Comparison of ENCODE assay signal across 22 mouse cellular contexts in genomic region chr13:59115551-59115950, GRCm38 (mm10).
DNase-seq lines count a peak whose midpoint lies in the region; ATAC-seq and TF ChIP-seq lines count a peak whose summit lies in the region.
"Had no signal": no experiment of that assay in that cellular context is flagged by ENCODE, and none has a peak within 500 bp of the region (broad histone marks: within the 10 kb centered on the region; RNA-seq: fewer than 3 reads in every experiment).

No protein-coding gene starts in this region.

- H3K4me1 ChIP-seq in liver, postnatal 0 days (ENCODE audit: insufficient read depth) = no peaks in the 10 kb centered on the region
- no peaks in the 10 kb centered on the region for H3K4me1 ChIP-seq in liver, embryonic 11.5 days (replicated peaks; ENCODE audit: control insufficient read depth, insufficient read depth, low read length)
- H3K4me1 ChIP-seq: forebrain, embryonic 10.5 days; forebrain, embryonic 12.5 days had no signal

- H3K4me2 ChIP-seq in liver, postnatal 0 days (ENCODE audit: low read depth, low read length) = no peak overlapping the region
- no peak overlapping the region for H3K4me2 ChIP-seq in liver, embryonic 11.5 days
- H3K4me2 ChIP-seq: embryonic facial prominence, embryonic 13.5 days; embryonic facial prominence, embryonic 15.5 days; forebrain, embryonic 12.5 days had no signal

- TF ChIP-seq EP300 in liver, postnatal 0 days (IDR thresholded peaks at IDR 0.05; ENCODE audit: low read depth) = no peak

- no peaks in the 10 kb centered on the region for H3K36me3 ChIP-seq in liver, postnatal 0 days (replicated peaks; ENCODE audit: insufficient read depth, low read length)
- no peaks in the 10 kb centered on the region for H3K36me3 ChIP-seq in liver, embryonic 11.5 days (ENCODE audit: control insufficient read depth, insufficient read depth, low read length)
- H3K36me3 ChIP-seq: embryonic facial prominence, embryonic 13.5 days; embryonic facial prominence, embryonic 15.5 days; forebrain, embryonic 10.5 days; forebrain, embryonic 12.5 days had no signal

- H3K9me3 ChIP-seq in liver, postnatal 0 days (ENCODE audit: low read length) = peaks cover 9% of the 10 kb centered on the region; the same call in 1 of the 2 replicates
- H3K9me3 ChIP-seq in liver, embryonic 11.5 days (ENCODE audit: control insufficient read depth, low read length) = no peaks in the 10 kb centered on the region; the same call in 1 of the 2 replicates
- H3K9me3 ChIP-seq: embryonic facial prominence, embryonic 15.5 days had no signal

- H3K27ac ChIP-seq in layer of hippocampus, adult 2 months = 0 out of 2 replicates have a peak overlapping the region, but pooled peaks have one; percentile 23
- no peak overlapping the region for H3K27ac ChIP-seq in liver, postnatal 0 days (ENCODE audit: low read depth)
- no peak overlapping the region for H3K27ac ChIP-seq in liver, embryonic 11.5 days (ENCODE audit: low read depth, low read length)
- H3K27ac ChIP-seq: embryonic facial prominence, embryonic 13.5 days; embryonic facial prominence, embryonic 15.5 days; forebrain, embryonic 10.5 days; forebrain, embryonic 12.5 days had no signal

- H3K9ac ChIP-seq in liver, postnatal 0 days (replicated peaks) = no peak overlapping the region
- no peak overlapping the region for H3K9ac ChIP-seq in liver, embryonic 11.5 days (ENCODE audit: low read depth, low read length)
- H3K9ac ChIP-seq: embryonic facial prominence, embryonic 13.5 days; embryonic facial prominence, embryonic 15.5 days; forebrain, embryonic 12.5 days had no signal

- peak; percentile 43; the same call in 1 of the 2 replicates for ATAC-seq in liver, postnatal 0 days
- no peak for ATAC-seq in liver, embryonic 11.5 days (replicated peaks; ENCODE audit: low FRiP score)
- ATAC-seq: forebrain, embryonic 14.5 days had no signal

- DNase-seq in layer of hippocampus, adult 2 months (ENCODE audit: low spot score in 2 of 2) = no peak
- no peak for DNase-seq in layer of hippocampus, adult 9-10 months (ENCODE audit: low spot score)
- DNase-seq in liver, postnatal 0 days = no peak
- no peak for DNase-seq in liver, embryonic 11.5 days (ENCODE audit: low spot score)
- DNase-seq in testis, postnatal 10 days (ENCODE audit: low spot score) = peak; percentile 31
- no peak for DNase-seq in testis, postnatal 14 days (ENCODE audit: low spot score)
- DNase-seq: adrenal gland, adult 2 months; adrenal gland, postnatal 10 days; adrenal gland, postnatal 25 days; cerebellum, adult 11 months; cerebellum, adult 18-20 months; cerebellum, adult 8-10 months; cerebellum, adult 9-11 months; cerebellum, postnatal 14 days; cerebellum, postnatal 36 days; embryo, embryonic 11 days had no signal

- no peak for TF ChIP-seq CTCF in layer of hippocampus, adult 2 months (conservative IDR thresholded peaks at IDR 0.05)
- no peak for TF ChIP-seq CTCF in liver, postnatal 0 days (IDR thresholded peaks at IDR 0.05; ENCODE audit: low read depth)

- H3K27me3 ChIP-seq in liver, postnatal 0 days (ENCODE audit: insufficient read depth, low read length) = no peaks in the 10 kb centered on the region
- no peaks in the 10 kb centered on the region for H3K27me3 ChIP-seq in liver, embryonic 11.5 days (replicated peaks; ENCODE audit: control insufficient read depth, insufficient read depth, low read length)
- H3K27me3 ChIP-seq: embryonic facial prominence, embryonic 13.5 days; embryonic facial prominence, embryonic 15.5 days; forebrain, embryonic 12.5 days had no signal

- no peak overlapping the region for H3K4me3 ChIP-seq in layer of hippocampus, adult 2 months
- no peak overlapping the region for H3K4me3 ChIP-seq in liver, postnatal 0 days (ENCODE audit: low read depth, low read length)
- H3K4me3 ChIP-seq in liver, embryonic 11.5 days (ENCODE audit: low read depth, low read length) = no peak overlapping the region
- H3K4me3 ChIP-seq: embryonic facial prominence, embryonic 13.5 days; embryonic facial prominence, embryonic 15.5 days; erythroblast, embryonic 14.5 days; forebrain, embryonic 10.5 days; forebrain, embryonic 12.5 days had no signal

- WGBS in liver, postnatal 0 days (ENCODE audit: insufficient replicate concordance) = 80% methylated on average over 14 of the region's 14 CpGs
- WGBS in liver, embryonic 11.5 days = 88% methylated on average over 14 of the region's 14 CpGs
